Mouse (Mus musculus): ENCODE data around the gene Thap3. TPM values are rescaled to one million over a fixed set of nuclear protein-coding genes. Genes with fewer than 3 reads are reported as not detected.
"Not testable (repeated sequence)": the region's sequence is repeated elsewhere in the genome, so short reads cannot be mapped to it uniquely, and the experiment has no call there.

The Thap3 gene
- total RNA-seq (2021) = 10 to 100 TPM; 10.5 to 14.9 TPM
- long read RNA-seq, experiment 1, transcript Thap3-201 (4 exons, 1,124 nt) = major isoform, 15 of 16 reads
- long read RNA-seq, experiment 1, partial matches to known transcripts = 0 of 16 reads
- long read RNA-seq, experiment 1, other reads (novel, unspliced or antisense) = 0 of 16 reads
- long read RNA-seq, experiment 2, partial matches to known transcripts = 0 of 6 reads
- long read RNA-seq, experiment 2, other reads (novel, unspliced or antisense) = 2 of 6 reads

GRCm38 (mm10) chr4:151988342-151989109, at the start of gene Thap3:
Gene Thap3 (minus strand): TSS chr4:151988997.
- DNase-seq = peak; percentile 89 to 92

GRCm38 (mm10) chr4:152038225-152038984, 49.6 kb upstream of the Thap3 start, which contains the start of gene Tas1r1:
Gene Tas1r1 (minus strand): TSS chr4:152038568.
- no peak for DNase-seq

GRCm38 (mm10) chr4:152036464-152036863, 47.7 kb upstream of the Thap3 start:
- not testable (repeated sequence) for DNase-seq

- no peak for DNase-seq
Observed at GRCm38 (mm10) chr4:152032922-152033321, 44.1 kb upstream of the Thap3 start.

GRCm38 (mm10) chr4:152029997-152030396, 41.2 kb upstream of the Thap3 start:
- no peak for DNase-seq

- no peak for DNase-seq
Observed at GRCm38 (mm10) chr4:152029087-152029486, 40.3 kb upstream of the Thap3 start.

GRCm38 (mm10) chr4:152028456-152028855, 39.7 kb upstream of the Thap3 start:
- no peak for DNase-seq

- peak; percentile 98 for DNase-seq
Observed at GRCm38 (mm10) chr4:152027524-152027923, 38.7 kb upstream of the Thap3 start, which contains the start of gene Zbtb48. Gene Zbtb48 (minus strand): TSS chr4:152027671.

- peak in 1 of 2 experiments; percentile 44 for DNase-seq
Observed at GRCm38 (mm10) chr4:152026751-152027508, 38.1 kb upstream of the Thap3 start.

GRCm38 (mm10) chr4:152024525-152024924, 35.7 kb upstream of the Thap3 start:
- no peak for DNase-seq

GRCm38 (mm10) chr4:152022506-152022905, 33.7 kb upstream of the Thap3 start:
- no peak for DNase-seq

GRCm38 (mm10) chr4:152021568-152022097, 32.8 kb upstream of the Thap3 start:
- DNase-seq = no peak

- no peak for DNase-seq
Observed at GRCm38 (mm10) chr4:152020024-152020423, 31.2 kb upstream of the Thap3 start.

- DNase-seq = no peak
Observed at GRCm38 (mm10) chr4:152019073-152019472, 30.3 kb upstream of the Thap3 start.

GRCm38 (mm10) chr4:152013036-152013813, 24.4 kb upstream of the Thap3 start:
- peak; percentile 68 to 86 for DNase-seq

- DNase-seq = no peak
Observed at GRCm38 (mm10) chr4:152012109-152012508, 23.3 kb upstream of the Thap3 start.

- DNase-seq = peak; percentile 34 to 42
Observed at GRCm38 (mm10) chr4:152011171-152011760, 22.5 kb upstream of the Thap3 start.

- peak in 1 of 2 experiments; percentile 45 for DNase-seq
Observed at GRCm38 (mm10) chr4:152010707-152011134, 21.9 kb upstream of the Thap3 start.

- DNase-seq = peak; percentile 75 to 78
Observed at GRCm38 (mm10) chr4:152010091-152010706, 21.4 kb upstream of the Thap3 start.

All from heart, adult 18-20 months (tissue).